Mouse (Mus musculus): ENCODE data around the gene Setd1a. TPM values are rescaled to one million over a fixed set of nuclear protein-coding genes. Genes with fewer than 3 reads are reported as not detected.
A peak's percentile ranks its signal among the peaks of the same experiment; 100 is the strongest.
"Not testable (repeated sequence)": the region's sequence is repeated elsewhere in the genome, so short reads cannot be mapped to it uniquely, and the experiment has no call there.

Setd1a gene
- total RNA-seq, 2 experiments from 2014 or later, result 35.0 to 40.9 TPM

DNA sequence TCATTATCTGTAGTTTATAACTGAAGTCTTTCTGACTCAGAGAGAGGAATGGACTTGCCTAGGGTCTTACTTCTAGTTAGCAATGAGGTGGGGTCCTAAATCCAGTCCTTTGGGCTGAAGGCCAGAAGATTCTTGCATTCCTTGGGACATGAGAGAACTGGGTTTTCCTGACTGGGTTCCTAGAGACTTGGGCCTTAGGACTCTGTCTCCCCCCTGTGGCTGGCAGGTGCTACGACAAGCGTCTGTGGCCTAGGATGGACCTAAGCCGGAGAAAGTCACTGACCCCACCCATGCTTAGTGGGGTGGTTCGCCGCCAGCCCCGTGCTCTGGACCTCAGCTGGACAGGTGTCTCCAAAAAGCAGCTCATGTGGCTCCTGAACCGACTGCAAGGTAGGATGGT lies 15.4 kb upstream of the Setd1a start:
- peak in 1 of 2 experiments; percentile 73 for DNase-seq (ENCODE audit: extremely low spot score in 1 of 2, low spot score in 2 of 2)
- intact Hi-C loops (cut with DNase I), result no loop called here

DNA sequence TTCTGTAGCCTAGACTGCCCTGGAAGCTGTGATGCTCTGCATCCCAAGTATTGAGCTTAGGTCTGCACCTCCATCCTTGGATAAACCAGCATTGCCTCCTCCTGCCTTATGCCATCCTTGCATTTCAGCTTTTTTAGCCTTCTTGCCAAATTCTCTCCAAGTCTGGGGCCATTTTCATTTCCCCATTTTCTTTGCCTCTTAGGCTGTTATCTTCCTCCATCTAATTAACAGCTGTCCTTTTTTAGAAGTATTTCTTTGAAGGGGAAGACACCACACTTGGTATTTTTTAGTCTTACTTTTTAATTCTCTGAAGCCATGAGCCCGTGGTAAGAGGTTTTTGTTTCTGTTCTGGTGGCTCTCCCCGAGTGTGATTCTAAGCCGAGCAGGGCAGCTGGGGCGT lies 12.8 kb upstream of the Setd1a start:
- no peak for DNase-seq (ENCODE audit: extremely low spot score in 1 of 2, low spot score in 2 of 2)
- intact Hi-C loops (cut with DNase I), result no loop called here

DNA sequence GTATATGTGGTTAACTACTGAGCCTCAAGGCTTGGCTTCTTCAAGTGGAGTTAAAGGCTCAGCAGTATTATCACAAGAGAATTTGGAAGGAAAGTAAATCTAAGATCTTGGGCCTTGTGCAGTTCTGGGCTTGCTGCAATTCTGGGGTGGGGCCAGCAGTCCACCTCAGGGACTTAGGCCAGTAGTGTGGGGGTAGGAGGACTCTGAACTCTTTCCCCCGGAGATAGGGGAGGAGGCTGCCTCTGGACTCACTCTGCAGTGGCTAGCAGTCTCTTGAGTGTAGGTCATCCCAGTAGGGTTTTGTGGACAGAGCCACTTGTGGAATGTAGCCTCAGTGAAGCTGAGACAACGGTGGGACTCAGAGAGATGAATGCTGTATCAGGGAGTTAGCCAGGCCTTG lies 10.7 kb upstream of the Setd1a start:
- no peak for DNase-seq (ENCODE audit: extremely low spot score in 1 of 2, low spot score in 2 of 2)
- intact Hi-C loops (cut with DNase I), result no loop called here

DNA sequence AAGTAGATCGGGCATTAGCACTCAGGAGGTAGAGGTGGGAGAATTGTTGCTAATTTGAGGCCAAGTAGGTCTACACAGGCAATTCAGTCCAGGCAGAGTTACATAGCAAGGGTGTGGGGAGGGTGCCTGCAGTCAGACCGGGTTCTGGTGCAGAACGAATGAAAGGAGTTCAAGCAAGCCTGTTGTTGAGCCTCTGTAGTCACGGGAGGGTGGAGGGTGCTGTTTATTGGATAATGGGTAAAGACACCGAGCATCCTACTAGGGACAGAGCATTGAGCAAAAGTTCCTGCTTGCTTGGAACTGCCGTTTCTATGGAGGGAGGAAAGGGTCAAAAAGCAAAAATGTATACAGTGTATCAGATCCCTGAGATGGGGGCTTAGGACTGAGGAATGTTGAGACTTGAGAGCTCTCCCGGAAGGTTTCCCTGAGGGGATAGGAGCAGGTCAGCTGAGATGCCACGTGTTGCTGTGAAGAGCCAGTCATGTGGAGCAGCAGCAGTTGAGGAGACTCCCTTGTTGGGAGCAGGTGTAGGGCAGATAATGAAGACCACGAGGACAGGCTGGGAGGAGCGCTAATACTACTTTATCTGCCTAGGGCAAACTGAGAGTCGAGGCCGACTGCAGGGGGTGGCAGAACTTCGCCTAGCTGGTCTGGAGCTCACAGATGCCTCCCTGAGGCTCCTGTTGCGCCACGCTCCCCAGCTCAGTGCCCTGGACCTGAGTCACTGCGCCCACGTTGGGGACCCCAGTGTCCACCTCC lies 9.4 kb upstream of the Setd1a start:
- intact Hi-C loops (cut with DNase I), result no loop called here
- DNase-seq (ENCODE audit: extremely low spot score in 1 of 2, low spot score in 2 of 2), result no peak

DNA sequence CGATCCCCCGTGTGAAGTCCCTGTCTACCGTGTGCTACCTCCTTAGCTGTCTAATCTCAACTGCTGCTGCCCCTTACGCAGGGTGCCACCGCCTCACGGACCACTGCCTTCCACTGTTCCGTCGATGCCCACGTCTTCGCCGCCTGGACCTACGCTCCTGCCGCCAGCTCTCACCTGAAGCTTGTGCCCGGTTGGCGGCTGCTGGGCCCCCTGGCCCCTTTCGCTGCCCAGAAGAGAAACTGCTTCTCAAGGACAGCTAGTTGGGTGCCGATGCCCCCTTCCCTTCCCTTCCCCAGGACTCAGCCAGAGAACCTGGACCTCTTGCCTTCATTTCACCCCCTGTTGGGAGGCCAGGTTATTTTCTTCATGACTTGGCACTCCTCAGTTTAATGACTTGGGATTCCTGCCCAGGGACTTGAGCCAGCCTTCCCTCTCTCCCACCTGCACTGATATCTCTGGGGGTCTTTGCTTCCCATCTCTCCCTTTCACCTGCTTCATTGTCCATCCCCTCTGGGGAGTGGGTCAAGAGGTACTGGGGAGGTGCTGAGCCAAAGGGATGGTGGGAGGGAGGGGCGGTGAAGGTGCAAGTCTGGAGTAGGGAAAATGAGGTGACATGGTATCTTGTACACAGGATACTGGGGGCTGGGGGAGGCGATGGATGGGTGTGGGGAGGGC lies 8.7 kb upstream of the Setd1a start:
- DNase-seq (ENCODE audit: extremely low spot score in 1 of 2, low spot score in 2 of 2), result no peak
- intact Hi-C loops (cut with DNase I), result no loop called here

DNA sequence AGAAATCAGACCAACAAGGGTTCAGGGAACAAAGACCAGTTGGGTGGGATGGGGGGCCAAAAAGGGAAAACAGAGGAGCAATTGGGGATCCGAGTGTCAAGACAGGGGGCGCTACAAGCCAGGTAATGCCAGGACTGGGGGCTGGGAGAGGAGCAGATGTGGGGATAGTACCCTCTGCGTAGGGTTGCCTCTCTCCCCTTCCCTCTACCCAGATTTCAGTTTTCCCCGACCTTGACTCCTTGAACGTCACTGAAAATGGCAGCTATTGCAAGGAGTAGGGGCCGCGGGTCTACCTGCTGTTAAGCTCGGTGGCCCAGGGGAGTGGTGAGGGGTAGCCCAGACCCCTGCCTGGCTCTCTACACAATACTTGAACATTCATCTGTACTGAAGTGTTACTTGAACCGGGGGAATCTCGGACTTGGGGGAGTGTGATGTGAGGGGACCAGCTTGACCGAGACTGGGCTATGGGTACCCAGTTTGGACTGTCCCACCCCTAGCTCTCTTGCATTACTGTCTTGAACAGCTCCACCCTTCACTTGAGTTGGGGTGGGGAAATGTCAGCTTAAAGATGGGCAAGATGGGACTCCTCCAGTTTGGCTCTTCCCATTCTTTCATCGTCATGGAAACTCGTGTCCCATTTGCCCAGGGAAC lies 8.0 kb upstream of the Setd1a start:
- peak in 1 of 2 experiments; percentile 52 for DNase-seq (ENCODE audit: extremely low spot score in 1 of 2, low spot score in 2 of 2)

DNA sequence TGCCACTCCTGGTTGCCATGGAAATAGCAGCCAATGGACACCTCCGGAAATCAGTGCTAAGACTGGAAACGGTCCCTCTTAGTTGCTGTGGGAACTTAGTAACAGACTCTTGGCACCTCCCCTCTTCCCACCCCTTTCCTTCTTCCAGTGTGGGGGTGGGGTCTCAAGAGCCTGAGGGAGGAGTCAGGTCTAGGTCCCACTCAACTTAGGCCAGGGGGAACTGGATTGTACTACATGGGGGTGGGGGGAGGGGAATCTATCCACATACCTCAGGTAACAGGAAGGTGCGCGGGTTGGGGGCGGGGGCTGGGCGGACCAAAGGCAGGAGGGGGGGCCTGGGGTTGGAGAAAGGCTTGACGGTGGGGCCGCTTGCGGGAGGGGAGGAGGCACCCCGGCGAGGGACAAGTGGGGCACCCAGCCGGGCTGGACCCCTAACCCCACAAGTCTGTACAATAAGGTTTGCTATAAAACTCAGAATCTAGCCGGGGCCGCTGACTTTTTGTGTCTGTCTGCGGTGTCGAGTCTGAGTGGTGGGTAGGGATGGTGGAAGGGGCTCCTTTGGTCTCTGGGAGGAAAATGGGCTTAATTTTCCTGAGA lies 7.4 kb upstream of the Setd1a start:
- intact Hi-C loops (cut with DNase I), result no loop called here

More for the DNA sequence above, 8.0 kb upstream of the Setd1a start:
- intact Hi-C loops (cut with DNase I), result no loop called here

DNA sequence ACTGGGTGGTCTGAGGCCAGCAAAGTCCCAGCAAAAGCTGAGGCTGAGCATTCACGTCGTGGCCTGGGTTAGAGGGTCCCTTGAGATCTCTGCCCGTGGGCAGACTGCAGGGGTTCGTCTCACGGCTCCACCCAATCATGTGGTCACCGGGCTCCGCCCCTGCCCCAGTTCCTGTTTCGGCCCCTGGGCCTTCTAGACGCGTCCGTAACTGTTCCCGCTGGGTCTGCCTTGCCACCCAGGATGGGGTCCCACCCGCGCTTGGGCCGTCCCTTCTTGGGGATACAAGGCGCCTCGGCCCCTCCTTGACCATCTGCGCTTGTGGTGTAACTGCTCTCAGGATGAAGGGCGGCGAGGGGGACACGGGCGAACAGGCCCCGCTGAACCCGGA lies 6.8 kb upstream of the Setd1a start, which contains the start of gene Orai3:
Orai3 (plus strand) TSS at position 165 of the 388 bp plus-strand sequence.
- intact Hi-C loops (cut with DNase I), result no loop called here
- peak; percentile 81 to 94 for DNase-seq (ENCODE audit: extremely low spot score in 1 of 2, low spot score in 2 of 2)

More for the DNA sequence above, 7.4 kb upstream of the Setd1a start:
- DNase-seq (ENCODE audit: extremely low spot score in 1 of 2, low spot score in 2 of 2), result peak; percentile 96 to 99

DNA sequence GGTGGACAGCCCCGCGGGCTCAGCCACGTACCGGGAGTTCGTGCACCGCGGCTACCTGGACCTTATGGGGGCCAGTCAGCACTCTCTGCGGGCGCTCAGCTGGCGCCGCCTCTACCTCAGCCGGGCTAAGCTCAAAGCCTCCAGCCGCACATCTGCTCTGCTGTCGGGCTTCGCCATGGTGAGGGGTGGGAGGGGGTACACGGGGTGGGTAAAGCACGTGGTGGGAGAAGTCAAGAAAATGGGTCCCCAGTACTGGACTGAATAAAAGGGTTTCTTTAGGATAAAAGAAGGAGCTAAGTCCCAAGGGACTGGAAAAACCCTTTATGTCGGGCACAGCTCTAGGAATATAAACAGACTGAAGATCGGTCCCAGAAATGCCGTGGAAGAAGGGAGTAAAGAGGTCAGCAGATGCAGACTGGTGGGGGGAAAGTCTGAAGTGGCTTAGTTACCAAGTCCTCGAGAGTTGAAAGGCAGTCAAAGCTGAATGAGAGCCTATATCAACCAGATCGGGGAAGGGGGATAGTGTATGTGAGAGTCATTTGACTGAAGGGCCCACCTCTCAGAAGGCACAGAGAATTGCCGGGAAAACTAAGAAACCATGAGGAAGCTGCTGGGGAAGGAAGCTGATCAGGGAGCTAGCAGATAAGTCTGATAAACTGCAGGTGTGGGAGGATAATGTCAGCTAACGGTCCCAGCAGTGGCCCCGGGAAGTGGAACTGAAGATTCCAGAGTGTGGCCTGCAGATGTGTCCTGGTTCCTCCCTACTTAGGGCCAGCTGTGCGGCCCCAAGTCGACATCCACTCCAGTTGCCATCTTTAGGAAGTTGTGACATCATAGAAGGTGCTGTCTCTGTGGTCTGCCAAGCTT lies 6.2 kb upstream of the Setd1a start:
- intact Hi-C loops (cut with DNase I), result no loop called here
- no peak for DNase-seq (ENCODE audit: extremely low spot score in 1 of 2, low spot score in 2 of 2)

DNA sequence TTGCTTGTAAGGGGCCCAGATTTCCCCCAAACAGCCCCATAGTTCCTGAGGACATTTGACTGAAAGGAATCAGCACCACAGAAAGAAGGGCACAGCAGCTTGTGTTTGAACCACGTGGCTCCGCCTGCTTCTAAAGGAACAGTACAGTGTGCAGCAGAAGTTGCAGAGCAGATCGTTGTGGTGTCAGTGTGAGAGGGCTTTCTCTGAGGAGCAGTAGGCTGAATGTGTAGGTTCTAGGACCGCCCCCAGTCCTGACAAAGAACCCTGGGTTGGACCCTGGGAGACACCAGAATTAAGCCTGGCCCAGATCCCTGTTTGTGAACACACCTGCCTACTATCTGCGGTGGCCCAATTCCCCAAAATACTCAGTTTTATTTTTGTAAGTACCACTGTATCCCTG lies 5.2 kb upstream of the Setd1a start:
- intact Hi-C loops (cut with DNase I), result no loop called here
- no peak for DNase-seq (ENCODE audit: extremely low spot score in 1 of 2, low spot score in 2 of 2)

DNA sequence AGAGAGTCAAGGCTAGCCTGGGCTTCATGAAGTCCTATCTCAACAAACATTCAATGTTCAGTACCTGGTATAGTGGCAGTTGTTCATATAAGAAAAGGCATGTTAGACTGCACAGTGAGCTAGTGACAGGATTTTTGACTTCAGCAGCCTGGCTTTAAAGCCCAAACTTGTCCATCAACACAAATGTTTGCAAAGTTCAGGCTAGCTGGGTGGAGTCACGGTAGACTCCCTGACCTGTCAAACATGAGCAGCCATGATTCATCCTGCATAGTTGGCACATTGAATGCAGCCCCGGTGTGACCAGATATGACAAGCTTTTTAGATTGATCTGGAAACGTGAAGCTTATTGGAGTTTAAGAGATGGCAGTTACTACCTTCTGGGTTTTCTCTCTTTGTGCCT lies 4.4 kb upstream of the Setd1a start:
- DNase-seq (ENCODE audit: extremely low spot score in 1 of 2, low spot score in 2 of 2), result no peak
- intact Hi-C loops (cut with DNase I), result no loop called here

DNA sequence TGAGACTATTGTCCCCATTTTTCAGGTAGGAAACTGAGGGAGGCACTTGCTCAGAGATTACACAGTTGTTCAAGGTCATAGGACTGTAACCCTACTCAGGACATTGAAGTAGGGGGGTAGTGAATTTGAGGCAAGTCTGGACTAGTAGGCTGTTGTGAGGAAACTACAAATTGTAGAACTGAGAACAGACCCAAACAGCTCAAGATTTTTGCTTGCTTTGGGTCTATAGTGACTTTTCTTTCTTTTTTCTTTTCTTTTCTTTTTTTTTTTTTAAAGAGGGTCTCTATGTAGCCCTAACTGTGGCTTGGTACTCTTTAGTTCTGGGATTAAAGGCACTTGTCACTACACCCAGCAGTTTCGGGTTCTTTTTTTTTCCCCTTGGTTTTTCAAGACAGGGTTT lies 3.9 kb upstream of the Setd1a start:
- no peak for DNase-seq (ENCODE audit: extremely low spot score in 1 of 2, low spot score in 2 of 2)
- intact Hi-C loops (cut with DNase I), result no loop called here

DNA sequence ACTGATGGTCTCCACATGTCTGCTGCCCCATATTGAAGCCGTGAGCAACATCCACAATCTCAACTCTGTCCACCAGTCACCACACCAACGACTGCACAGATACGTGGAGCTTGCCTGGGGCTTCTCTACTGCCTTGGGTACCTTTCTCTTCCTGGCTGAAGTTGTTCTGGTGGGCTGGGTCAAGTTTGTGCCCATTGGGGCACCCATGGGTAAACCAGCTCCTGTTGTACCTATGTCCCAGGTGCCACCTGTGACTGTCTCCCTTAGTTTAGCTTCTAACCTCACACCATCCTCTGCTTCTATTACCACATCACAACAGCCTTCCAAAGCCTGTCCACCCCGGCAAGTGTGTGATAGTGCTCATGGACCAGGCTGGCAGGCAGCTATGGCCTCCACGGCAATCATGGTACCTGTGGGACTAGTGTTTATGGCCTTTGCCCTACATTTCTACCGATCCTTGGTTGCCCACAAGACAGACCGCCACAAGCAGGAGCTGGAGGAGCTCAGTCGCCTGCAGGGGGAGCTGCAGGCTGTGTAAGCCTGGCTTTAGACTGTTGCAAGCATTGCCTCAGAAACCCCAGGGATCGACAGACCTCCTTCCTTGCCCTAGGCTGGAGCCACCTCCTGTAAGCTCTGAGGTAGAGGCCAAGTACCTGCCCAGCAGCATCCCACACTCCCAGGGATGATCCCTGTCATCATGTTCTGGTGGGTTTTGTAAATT lies 2.6 kb upstream of the Setd1a start:
- intact Hi-C loops (cut with DNase I), result no loop called here
- peak in 1 of 2 experiments; percentile 84 for DNase-seq (ENCODE audit: extremely low spot score in 1 of 2, low spot score in 2 of 2)

DNA sequence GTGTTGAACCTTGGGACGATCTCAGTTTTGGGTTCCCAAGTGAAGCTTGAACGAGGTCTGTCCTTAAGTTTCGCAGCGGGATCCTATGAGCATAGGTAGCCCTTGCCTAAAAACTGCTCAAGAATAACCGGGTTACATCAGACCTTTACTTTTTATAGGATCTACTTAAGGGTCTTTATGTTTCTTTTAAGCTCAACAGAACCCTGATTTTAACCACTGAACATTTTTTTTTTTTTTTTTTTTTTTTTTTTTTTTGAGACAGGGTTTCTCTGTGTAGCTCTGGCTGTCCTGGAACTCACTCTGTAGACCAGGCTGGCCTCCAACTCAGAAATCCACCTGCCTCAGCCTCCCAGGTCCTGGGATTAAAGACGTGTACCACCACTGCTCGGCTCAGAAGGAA lies 633 bp upstream of the Setd1a start:
- intact Hi-C loops (cut with DNase I); DNase-seq (ENCODE audit: extremely low spot score in 1 of 2, low spot score in 2 of 2): not testable (repeated sequence)

DNA sequence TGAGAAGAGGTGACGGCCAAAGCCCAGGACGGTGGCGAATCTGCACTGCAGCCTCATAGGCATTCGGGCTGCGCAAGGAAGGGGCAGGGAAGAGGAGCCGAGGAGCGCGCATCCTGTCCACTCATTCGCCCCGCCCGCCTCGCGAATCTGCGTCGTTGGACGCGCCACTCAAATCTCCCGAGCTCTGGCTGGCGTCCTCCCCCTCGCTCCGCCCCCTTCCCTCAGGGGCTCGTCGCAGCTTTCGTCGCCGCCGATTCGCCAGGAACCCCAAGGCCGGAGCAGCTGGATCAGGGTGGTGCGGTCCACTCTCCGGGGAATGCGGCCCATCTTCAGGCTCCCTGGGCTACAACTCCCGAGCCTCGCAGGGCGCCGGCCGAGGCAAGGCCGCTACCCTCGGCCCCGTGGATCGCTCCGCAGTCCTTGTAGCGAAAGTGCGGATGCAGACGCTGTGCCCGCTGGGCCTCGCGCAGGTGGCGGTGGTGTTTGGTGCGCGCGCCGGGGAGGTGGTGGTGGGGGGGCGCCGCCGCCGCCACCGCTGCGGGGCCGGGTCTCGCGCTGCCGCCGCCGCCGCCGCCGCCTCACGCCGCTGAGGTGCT lies 506 bp downstream of the Setd1a start:
- intact Hi-C loops (cut with DNase I), result no loop called here

DNA sequence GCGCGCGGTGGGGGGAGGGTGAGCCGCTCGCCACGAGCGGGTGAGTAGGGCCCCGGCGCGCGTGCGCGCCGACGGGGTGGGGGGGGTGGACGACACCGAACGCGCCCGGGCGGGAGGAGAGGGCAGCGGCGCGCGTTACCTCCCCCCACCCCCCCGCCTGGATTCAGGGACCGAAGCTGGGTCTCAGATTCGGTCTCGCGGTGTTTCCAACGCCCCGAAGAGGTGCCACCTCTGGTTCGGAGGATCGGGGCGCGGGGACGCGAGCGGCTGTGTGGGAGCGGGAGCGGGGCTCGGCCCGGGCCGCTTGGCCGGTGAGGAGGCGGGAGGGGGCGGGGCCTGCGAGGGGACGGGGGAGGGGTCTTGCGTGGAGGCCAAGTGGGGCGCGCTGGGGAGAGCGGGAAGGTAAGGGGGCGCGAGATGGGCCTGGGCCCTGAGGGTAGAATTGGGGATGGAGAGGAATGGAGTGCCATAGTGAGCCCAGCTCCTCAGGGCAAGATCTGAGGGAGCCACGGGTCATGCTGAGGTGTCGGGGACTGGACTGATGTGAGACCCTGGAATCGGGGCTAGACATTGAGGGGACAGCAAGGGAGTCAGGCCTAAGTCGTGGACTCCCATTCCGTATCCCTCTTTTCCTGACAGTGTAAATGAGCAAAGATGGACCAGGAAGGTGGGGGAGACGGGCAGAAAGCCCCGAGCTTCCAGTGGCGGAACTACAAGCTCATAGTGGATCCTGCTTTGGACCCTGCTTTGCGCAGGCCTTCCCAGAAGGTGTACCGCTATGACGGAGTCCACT lies 1.2 kb downstream of the Setd1a start:
- DNase-seq (ENCODE audit: extremely low spot score in 1 of 2, low spot score in 2 of 2), result peak in 1 of 2 experiments; percentile 81
- intact Hi-C loops (cut with DNase I), result no loop called here

More for the DNA sequence above, 506 bp downstream of the Setd1a start:
- peak; percentile 93 to 99 for DNase-seq (ENCODE audit: extremely low spot score in 1 of 2, low spot score in 2 of 2)

DNA sequence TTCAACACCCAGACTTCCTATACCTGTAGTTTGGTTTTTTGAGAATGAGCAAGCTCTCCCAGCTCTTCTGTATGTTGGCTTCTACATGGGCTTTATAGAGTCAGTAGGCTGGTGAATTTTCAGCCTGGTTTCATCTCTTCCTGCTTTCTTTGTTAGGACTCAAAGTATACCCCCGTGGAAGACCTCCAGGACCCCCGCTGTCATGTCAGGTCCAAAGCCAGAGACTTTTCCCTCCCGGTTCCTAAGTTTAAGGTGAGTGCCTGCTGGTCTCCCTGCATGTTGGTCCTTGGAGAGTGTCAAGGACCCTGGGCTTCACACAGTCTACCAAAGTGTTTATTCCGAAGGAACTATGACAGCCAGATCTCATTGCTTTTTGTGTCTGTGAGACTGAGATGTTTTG lies 1.9 kb downstream of the Setd1a start:
- intact Hi-C loops (cut with DNase I), result no loop called here

More for the DNA sequence above, 1.9 kb downstream of the Setd1a start:
- DNase-seq (ENCODE audit: extremely low spot score in 1 of 2, low spot score in 2 of 2), result no peak
